Mouse (Mus musculus) forelimb bud, embryonic 11.5 days (tissue): Measurements from ENCODE around the gene Gm26602.
"Not testable (repeated sequence)": the region's sequence is repeated elsewhere in the genome, so short reads cannot be mapped to it uniquely, and the experiment has no call there.

Experiments
- DNase-seq: peaks from one replicate; pipeline ENCODE4 v3.0.0-alpha.2; 2012; ENCODE audit warnings: low read depth, low spot score

The Gm26602 gene

GRCm38 (mm10) chr10:79933145-79933679 is 22.6 kb downstream of the Gm26602 start:
- DNase-seq, result no peak

- DNase-seq, result no peak
Observed at GRCm38 (mm10) chr10:79933861-79934260, 23.2 kb downstream of the Gm26602 start.

- no peak for DNase-seq
Observed at GRCm38 (mm10) chr10:79934272-79934721, 23.6 kb downstream of the Gm26602 start.

GRCm38 (mm10) chr10:79934794-79935569 is 24.3 kb downstream of the Gm26602 start:
- no peak for DNase-seq

- DNase-seq, result no peak
Observed at GRCm38 (mm10) chr10:79936284-79936910, 25.7 kb downstream of the Gm26602 start.

- no peak for DNase-seq
Observed at GRCm38 (mm10) chr10:79936911-79937441, 26.3 kb downstream of the Gm26602 start.

GRCm38 (mm10) chr10:79937775-79938526 is 27.3 kb downstream of the Gm26602 start:
- DNase-seq, result no peak

- DNase-seq, result no peak
Observed at GRCm38 (mm10) chr10:79940749-79941148, 30.1 kb downstream of the Gm26602 start.

GRCm38 (mm10) chr10:79942988-79943387 is 32.3 kb downstream of the Gm26602 start:
- DNase-seq, result no peak

- no peak for DNase-seq
Observed at GRCm38 (mm10) chr10:79943471-79943901, 32.8 kb downstream of the Gm26602 start.

GRCm38 (mm10) chr10:79945507-79946234 is 35.0 kb downstream of the Gm26602 start:
- DNase-seq, result peak; percentile 76

- DNase-seq, result no peak
Observed at GRCm38 (mm10) chr10:79946752-79947322, 36.2 kb downstream of the Gm26602 start.

GRCm38 (mm10) chr10:79947502-79947901 is 36.8 kb downstream of the Gm26602 start:
- no peak for DNase-seq

- no peak for DNase-seq
Observed at GRCm38 (mm10) chr10:79949873-79950272, 39.2 kb downstream of the Gm26602 start.

- DNase-seq, result no peak
Observed at GRCm38 (mm10) chr10:79950661-79951060, 40.0 kb downstream of the Gm26602 start.

GRCm38 (mm10) chr10:79953946-79954345 is 43.3 kb downstream of the Gm26602 start:
- DNase-seq, result no peak

- no peak for DNase-seq
Observed at GRCm38 (mm10) chr10:79955691-79956090, 45.0 kb downstream of the Gm26602 start.

GRCm38 (mm10) chr10:79956643-79957154 is 46.0 kb downstream of the Gm26602 start:
- DNase-seq, result no peak

- peak; percentile 73 for DNase-seq
Observed at GRCm38 (mm10) chr10:79958140-79958816, 47.6 kb downstream of the Gm26602 start.

- not testable (repeated sequence) for DNase-seq
Observed at GRCm38 (mm10) chr10:79959412-79959811, 48.8 kb downstream of the Gm26602 start.
